Mouse (Mus musculus) small intestine, adult 2 months (tissue): ENCODE measurements at regions not wholly inside any gene's neighbourhood (a gene's known extent, or its start where the extent isn't known, plus 50 kb on each side); places are given as distances from the start of the nearest gene placed in this dataset.

Experiments used
- CTCF ChIP-seq: fragments of 200-500 bp; IDR thresholded peaks from 2 replicates; pipeline ENCODE4 v1.5.1; 2012; ENCODE audit warnings: low read depth, mild to moderate bottlenecking, control low read depth, inconsistent platforms, low read length, moderate library complexity, mixed read lengths; ENCODE audit not compliant: insufficient replicate concordance, insufficient read length; ENCODE audit errors: extremely low read depth
- POLR2A ChIP-seq: fragments of 200-500 bp; IDR thresholded peaks from 2 replicates; pipeline ENCODE4 v1.6.1; 2012; ENCODE audit warnings: low read depth, mild to moderate bottlenecking, control low read depth, inconsistent platforms, low read length, moderate library complexity

DNA sequence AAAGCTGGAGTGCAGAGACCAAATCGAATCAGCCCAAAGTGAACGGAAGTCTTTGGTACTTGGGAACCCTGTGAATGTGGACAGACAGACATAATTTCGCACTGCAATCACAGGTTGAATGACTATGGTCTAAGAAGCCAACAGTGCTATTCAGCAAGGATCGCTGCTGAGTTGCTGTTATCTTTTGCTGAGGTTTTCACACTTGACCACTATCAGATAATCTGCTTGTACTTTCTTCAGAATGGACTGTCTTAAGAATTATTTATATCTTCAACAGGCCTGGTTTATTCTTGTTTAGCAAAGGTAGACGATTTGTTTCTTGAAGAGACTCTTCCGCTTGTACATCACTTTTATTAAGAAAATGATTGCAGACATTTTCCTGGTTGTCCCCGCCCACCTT lies 84.3 kb upstream of the Prdm1 start:
- no peak for TF ChIP-seq CTCF
- no peak for TF ChIP-seq POLR2A
